Mouse (Mus musculus) gonadal fat pad, adult 2 months (tissue): Measurements from ENCODE around the gene Hmcn1. TPM values are rescaled to one million over a fixed set of nuclear protein-coding genes. Genes with fewer than 3 reads are reported as not detected.

ENCODE experiments used
- DNase-seq: peaks from one replicate; pipeline ENCODE4 v3.0.0-alpha.2; 2012; ENCODE audit warnings: low read depth
- polyA plus RNA-seq: library from polyadenylated mRNA; depleted of rRNA; stranded (reverse); fragments of >200 nt; gene quantifications from 2 replicates; pipeline ENCODE4 v1.2.3, GENCODE M21; 2012

Gene Hmcn1
- polyA plus RNA-seq, 1 experiment, result 3.0 TPM

GRCm38 (mm10) chr1:150877920-150878319, 115.3 kb downstream of the Hmcn1 start:
- no peak for DNase-seq

- no peak for DNase-seq
These were observed 119.2 kb downstream of the Hmcn1 start for GRCm38 (mm10) chr1:150874025-150874424.

GRCm38 (mm10) chr1:150873231-150873630, 120.0 kb downstream of the Hmcn1 start:
- no peak for DNase-seq

- no peak for DNase-seq
These were observed 121.1 kb downstream of the Hmcn1 start for GRCm38 (mm10) chr1:150872105-150872504.

GRCm38 (mm10) chr1:150869189-150869588, 124.0 kb downstream of the Hmcn1 start:
- DNase-seq, result no peak

- DNase-seq, result no peak
These were observed 126.6 kb downstream of the Hmcn1 start for GRCm38 (mm10) chr1:150866615-150867014.

- DNase-seq, result no peak
These were observed 135.5 kb downstream of the Hmcn1 start for GRCm38 (mm10) chr1:150857779-150858178.

- DNase-seq, result no peak
These were observed 159.8 kb downstream of the Hmcn1 start for GRCm38 (mm10) chr1:150833448-150833847.

- no peak for DNase-seq
These were observed 163.4 kb downstream of the Hmcn1 start for GRCm38 (mm10) chr1:150829851-150830250.

- no peak for DNase-seq
These were observed 166.1 kb downstream of the Hmcn1 start for GRCm38 (mm10) chr1:150827169-150827568.

- no peak for DNase-seq
These were observed 168.8 kb downstream of the Hmcn1 start for GRCm38 (mm10) chr1:150824334-150825005.

- DNase-seq, result no peak
These were observed 177.0 kb downstream of the Hmcn1 start for GRCm38 (mm10) chr1:150816035-150816807.

- DNase-seq, result no peak
These were observed 178.3 kb downstream of the Hmcn1 start for GRCm38 (mm10) chr1:150814917-150815316.

- no peak for DNase-seq
These were observed 179.9 kb downstream of the Hmcn1 start for GRCm38 (mm10) chr1:150813381-150813780.

GRCm38 (mm10) chr1:150806864-150807263, 186.4 kb downstream of the Hmcn1 start:
- no peak for DNase-seq

- DNase-seq, result no peak
These were observed 187.8 kb downstream of the Hmcn1 start for GRCm38 (mm10) chr1:150805466-150805865.

- no peak for DNase-seq
These were observed 188.8 kb downstream of the Hmcn1 start for GRCm38 (mm10) chr1:150804235-150805099.

GRCm38 (mm10) chr1:150802642-150803041, 190.6 kb downstream of the Hmcn1 start:
- no peak for DNase-seq

GRCm38 (mm10) chr1:150800611-150801263, 192.5 kb downstream of the Hmcn1 start:
- no peak for DNase-seq

- DNase-seq, result no peak
These were observed 194.6 kb downstream of the Hmcn1 start for GRCm38 (mm10) chr1:150798651-150799050.

- DNase-seq, result no peak
These were observed 206.5 kb downstream of the Hmcn1 start for GRCm38 (mm10) chr1:150786746-150787145.
